ENCODE assay signal across 13 mouse cellular contexts in genomic region chr11:88401333-88401732, GRCm38 (mm10).
DNase-seq lines count a peak whose midpoint lies in the region; ATAC-seq and TF ChIP-seq lines count a peak whose summit lies in the region.
"Had no signal": no experiment of that assay in that cellular context is flagged by ENCODE, and none has a peak within 500 bp of the region (broad histone marks: within the 10 kb centered on the region; RNA-seq: fewer than 3 reads in every experiment).

No protein-coding gene starts in this region.

- no peak for DNase-seq in heart, adult 2 months
- DNase-seq in testis, postnatal 14 days (ENCODE audit: low spot score), result no peak
- DNase-seq in layer of hippocampus, adult 11-12 months (ENCODE audit: low spot score), result no peak
- no peak for DNase-seq in kidney, adult 8-10 months
- DNase-seq: adrenal gland, adult 2 months; cerebellum, postnatal 14 days; lung, postnatal 14 days had no signal

- no peak for TF ChIP-seq POLR2A in heart, adult 2 months (IDR thresholded peaks at IDR 0.05; ENCODE audit: insufficient read depth, low read depth, low read length)
- no peak for TF ChIP-seq POLR2A in testis, adult 2 months (IDR thresholded peaks at IDR 0.05; ENCODE audit: control insufficient read depth, low read depth, low read length)

- H3K36me3 ChIP-seq in heart, embryonic 13.5 days, result peaks cover 3% of the 10 kb centered on the region; the same call in 1 of the 2 replicates
- H3K36me3 ChIP-seq in heart, adult 2 months (ENCODE audit: control insufficient read depth, insufficient read depth, low read length), result no peaks in the 10 kb centered on the region
- H3K36me3 ChIP-seq in testis, adult 2 months (ENCODE audit: control insufficient read depth, insufficient read depth, low read length), result no peaks in the 10 kb centered on the region
- no peaks in the 10 kb centered on the region for H3K36me3 ChIP-seq in hindbrain, embryonic 16.5 days (ENCODE audit: control insufficient read depth, insufficient read depth, low read length)
- H3K36me3 ChIP-seq in neural tube, embryonic 15.5 days, result no peaks in the 10 kb centered on the region
- H3K36me3 ChIP-seq: embryonic facial prominence, embryonic 15.5 days had no signal

- no peaks in the 10 kb centered on the region for H3K9me3 ChIP-seq in heart, embryonic 13.5 days
- H3K9me3 ChIP-seq in hindbrain, embryonic 16.5 days (ENCODE audit: control insufficient read depth, low read length), result no peaks in the 10 kb centered on the region
- H3K9me3 ChIP-seq in neural tube, embryonic 15.5 days (replicated peaks), result no peaks in the 10 kb centered on the region
- H3K9me3 ChIP-seq: embryonic facial prominence, embryonic 15.5 days; liver, embryonic 12.5 days had no signal

- H3K27me3 ChIP-seq in heart, embryonic 13.5 days (replicated peaks), result no peaks in the 10 kb centered on the region
- H3K27me3 ChIP-seq in heart, adult 2 months (ENCODE audit: control insufficient read depth, insufficient read depth, low read length), result no peaks in the 10 kb centered on the region
- H3K27me3 ChIP-seq in testis, adult 2 months (ENCODE audit: control insufficient read depth, insufficient read depth, low read length), result no peaks in the 10 kb centered on the region
- no peaks in the 10 kb centered on the region for H3K27me3 ChIP-seq in hindbrain, embryonic 16.5 days (replicated peaks; ENCODE audit: control insufficient read depth, insufficient read depth, low read length)
- H3K27me3 ChIP-seq in neural tube, embryonic 15.5 days (replicated peaks), result no peaks in the 10 kb centered on the region
- H3K27me3 ChIP-seq: embryonic facial prominence, embryonic 15.5 days; liver, embryonic 12.5 days had no signal

- no peak overlapping the region for H3K4me3 ChIP-seq in heart, embryonic 13.5 days
- H3K4me3 ChIP-seq in heart, adult 2 months, result no peak overlapping the region
- no peak overlapping the region for H3K4me3 ChIP-seq in testis, adult 2 months (ENCODE audit: control insufficient read depth, low read depth, low read length)
- no peak overlapping the region for H3K4me3 ChIP-seq in hindbrain, embryonic 16.5 days (ENCODE audit: low read length)
- H3K4me3 ChIP-seq in neural tube, embryonic 15.5 days (replicated peaks), result no peak overlapping the region
- H3K4me3 ChIP-seq: embryonic facial prominence, embryonic 15.5 days; liver, embryonic 12.5 days had no signal

- H3K4me2 ChIP-seq in heart, embryonic 13.5 days, result no peak overlapping the region
- no peak overlapping the region for H3K4me2 ChIP-seq in hindbrain, embryonic 16.5 days (ENCODE audit: low read length)
- no peak overlapping the region for H3K4me2 ChIP-seq in neural tube, embryonic 15.5 days
- H3K4me2 ChIP-seq: embryonic facial prominence, embryonic 15.5 days; liver, embryonic 12.5 days had no signal

- no peak for ATAC-seq in heart, embryonic 13.5 days (ENCODE audit: extremely low read depth, insufficient number of reproducible peaks, low FRiP score, low TSS enrichment)
- ATAC-seq in hindbrain, embryonic 16.5 days, result no peak
- no peak for ATAC-seq in neural tube, embryonic 15.5 days (ENCODE audit: low FRiP score)
- ATAC-seq: liver, embryonic 12.5 days had no signal

- H3K4me1 ChIP-seq in heart, embryonic 13.5 days, result peaks cover 75% of the 10 kb centered on the region
- H3K4me1 ChIP-seq in heart, adult 2 months (ENCODE audit: control insufficient read depth, insufficient read depth, low read length), result peaks cover 19% of the 10 kb centered on the region
- peaks cover 4% of the 10 kb centered on the region for H3K4me1 ChIP-seq in testis, adult 2 months (ENCODE audit: control insufficient read depth, insufficient read depth, low read length)
- peaks cover 57% of the 10 kb centered on the region for H3K4me1 ChIP-seq in hindbrain, embryonic 16.5 days (ENCODE audit: control insufficient read depth, insufficient read depth, low read depth, low read length)
- H3K4me1 ChIP-seq in neural tube, embryonic 15.5 days, result peaks cover 62% of the 10 kb centered on the region

- intact Hi-C loops in heart, adult 2 months (cut with DNase I), result no loop called here

- H3K9ac ChIP-seq in heart, embryonic 13.5 days, result peak overlapping the region; percentile 38; the same call in 1 of the 2 replicates
- no peak overlapping the region; the same call in 1 of the 2 replicates for H3K9ac ChIP-seq in heart, adult 2 months (ENCODE audit: low read depth, low read length)
- no peak overlapping the region for H3K9ac ChIP-seq in hindbrain, embryonic 16.5 days (ENCODE audit: low read depth, low read length)
- H3K9ac ChIP-seq in neural tube, embryonic 15.5 days (replicated peaks), result no peak overlapping the region
- H3K9ac ChIP-seq: embryonic facial prominence, embryonic 15.5 days; liver, embryonic 12.5 days had no signal

- WGBS in heart, embryonic 13.5 days, result 75% methylated on average over 6 of the region's 6 CpGs
- WGBS in heart, adult 2 months, result 80% methylated on average over 6 of the region's 6 CpGs
- WGBS in hindbrain, embryonic 16.5 days, result 46% methylated on average over 6 of the region's 6 CpGs
- WGBS in neural tube, embryonic 15.5 days, result 32% methylated on average over 6 of the region's 6 CpGs

- no peak for TF ChIP-seq EP300 in heart, adult 2 months (IDR thresholded peaks at IDR 0.05; ENCODE audit: insufficient read depth, low read depth, low read length)

- TF ChIP-seq CTCF in heart, adult 2 months (IDR thresholded peaks at IDR 0.05), result no peak
- no peak for TF ChIP-seq CTCF in testis, adult 2 months (IDR thresholded peaks at IDR 0.05; ENCODE audit: control insufficient read depth, insufficient read depth, insufficient replicate concordance, low read depth, low read length)

- no peaks in the 10 kb centered on the region for H3K79me2 ChIP-seq in heart, adult 2 months (replicated peaks; ENCODE audit: control insufficient read depth, insufficient read depth, low read length)

- peak overlapping the region; percentile 97 for H3K27ac ChIP-seq in heart, embryonic 13.5 days (replicated peaks)
- no peak overlapping the region for H3K27ac ChIP-seq in heart, adult 2 months
- H3K27ac ChIP-seq in testis, adult 2 months (ENCODE audit: control insufficient read depth, insufficient read depth, low read depth, low read length), result peak overlapping the region; percentile 5; the same call in 1 of the 2 replicates
- H3K27ac ChIP-seq in hindbrain, embryonic 16.5 days (ENCODE audit: low read depth, low read length), result peak overlapping the region; percentile 67
- peak overlapping the region; percentile 64 for H3K27ac ChIP-seq in neural tube, embryonic 15.5 days (replicated peaks)
- H3K27ac ChIP-seq: embryonic facial prominence, embryonic 15.5 days; liver, embryonic 12.5 days had no signal
